12 mouse cellular contexts compared by ENCODE assay signal in genomic region chr17:8851846-8852245, GRCm38 (mm10).
"Had no signal": no experiment of that assay in that cellular context is flagged by ENCODE, and none has a peak within 500 bp of the region (broad histone marks: within the 10 kb centered on the region; RNA-seq: fewer than 3 reads in every experiment).

No protein-coding gene starts in this region.

- H3K27ac ChIP-seq: limb, embryonic 10.5 days; liver, embryonic 12.5 days; midbrain, embryonic 10.5 days; neural tube, embryonic 15.5 days had no signal

- H3K27me3 ChIP-seq: liver, embryonic 12.5 days; neural tube, embryonic 15.5 days had no signal

- H3K4me3 ChIP-seq: limb, embryonic 10.5 days; liver, embryonic 12.5 days; midbrain, embryonic 10.5 days; myocyte; neural tube, embryonic 15.5 days had no signal

- H3K36me3 ChIP-seq: limb, embryonic 10.5 days; liver, embryonic 12.5 days; midbrain, embryonic 10.5 days; neural tube, embryonic 15.5 days had no signal

- DNase-seq: kidney, adult 8-10 months; kidney, postnatal 25 days; lung, embryonic 14.5 days; lung, postnatal 10 days; lung, postnatal 4 days; midbrain, embryonic 14.5 days; right cerebral cortex, postnatal 14 days had no signal
